Mouse (Mus musculus) spleen, postnatal 10 days (tissue): ENCODE data around the gene Gsk3a.
A peak's percentile ranks its signal among the peaks of the same experiment; 100 is the strongest.

Source experiments
- DNase-seq, 2 experiments: peaks; one replicate each; pipeline ENCODE4 v3.0.0; 2021 to 2022; ENCODE audit warnings: low spot score in 2 of 2

Gsk3a gene

DNA sequence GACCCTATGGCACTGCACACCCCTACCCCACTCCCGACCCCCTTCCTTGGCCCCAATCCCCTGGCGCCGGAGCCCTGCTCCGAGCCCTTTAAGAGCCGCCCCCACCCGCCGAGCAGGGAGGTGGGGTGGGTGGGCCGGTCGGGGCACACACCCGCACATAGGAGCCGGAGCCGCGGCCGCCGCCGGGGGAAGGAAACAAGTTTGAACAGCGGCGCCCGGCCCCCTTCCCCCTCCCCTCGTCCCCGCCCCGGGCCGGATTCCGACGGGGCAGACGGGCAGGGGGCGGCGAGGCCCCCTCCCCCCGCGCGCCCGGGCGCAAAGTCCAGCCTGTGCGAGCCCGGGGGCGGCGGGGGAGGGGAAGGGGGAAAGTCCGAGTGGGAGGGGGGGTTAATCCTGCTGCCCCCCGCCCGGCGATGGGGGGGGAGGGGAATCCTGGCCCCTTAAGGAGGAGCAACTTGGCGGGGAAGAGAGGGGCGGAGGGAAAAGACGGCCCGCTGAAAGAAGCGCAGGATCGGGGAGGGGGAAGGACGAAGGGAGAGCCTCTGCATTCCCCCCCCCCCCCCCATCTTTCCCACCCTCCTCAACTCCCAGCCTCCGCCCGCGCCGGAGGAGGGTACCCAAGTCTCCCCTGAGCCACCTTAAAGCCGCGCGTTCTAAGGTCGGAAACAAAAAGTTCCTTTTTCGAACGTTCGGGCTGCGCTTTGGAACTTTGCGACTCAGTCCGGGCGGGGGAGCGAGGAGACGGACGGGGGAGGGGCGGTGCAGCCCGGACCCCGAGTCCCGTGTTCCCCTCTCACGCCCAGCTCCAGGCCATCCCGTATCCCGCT, 11.9 kb upstream of the Gsk3a start:
- peak in 1 of 2 experiments; percentile 77 for DNase-seq

GRCm38 (mm10) chr7:25248846-25249313, 11.2 kb upstream of the Gsk3a start:
- DNase-seq, result peak in 1 of 2 experiments; percentile 55

DNA sequence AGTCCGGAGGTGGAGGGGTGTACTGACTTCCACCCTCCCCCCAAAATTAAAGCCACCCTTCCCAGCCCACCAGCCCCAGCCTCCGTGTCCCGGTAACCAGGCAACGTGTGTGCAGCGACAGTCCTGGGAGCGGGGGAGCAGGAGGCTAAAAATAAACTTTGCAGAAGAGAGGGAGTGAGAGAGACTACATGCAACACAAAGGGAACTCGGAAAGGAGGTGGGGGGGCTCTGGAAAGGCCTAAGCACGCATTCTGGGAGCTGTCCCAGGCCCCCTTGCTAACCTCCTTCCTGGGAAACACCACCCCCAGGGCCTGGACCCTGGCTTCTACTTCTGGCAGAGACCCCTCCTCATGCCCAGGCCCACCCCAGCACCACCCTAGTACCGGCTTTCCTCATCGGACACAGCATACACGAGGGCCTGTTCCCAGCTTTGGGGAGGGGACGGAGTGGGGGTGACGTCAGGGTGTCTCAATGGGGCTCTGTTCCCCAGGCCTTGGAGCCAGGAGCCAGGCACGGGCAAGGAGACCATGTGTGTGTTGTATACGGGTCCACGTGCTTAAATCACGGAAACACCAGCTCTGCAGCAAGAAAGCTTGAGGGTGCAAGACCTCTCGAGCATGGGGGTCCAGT, 10.5 kb upstream of the Gsk3a start:
- DNase-seq, result peak in 1 of 2 experiments; percentile 36

DNA sequence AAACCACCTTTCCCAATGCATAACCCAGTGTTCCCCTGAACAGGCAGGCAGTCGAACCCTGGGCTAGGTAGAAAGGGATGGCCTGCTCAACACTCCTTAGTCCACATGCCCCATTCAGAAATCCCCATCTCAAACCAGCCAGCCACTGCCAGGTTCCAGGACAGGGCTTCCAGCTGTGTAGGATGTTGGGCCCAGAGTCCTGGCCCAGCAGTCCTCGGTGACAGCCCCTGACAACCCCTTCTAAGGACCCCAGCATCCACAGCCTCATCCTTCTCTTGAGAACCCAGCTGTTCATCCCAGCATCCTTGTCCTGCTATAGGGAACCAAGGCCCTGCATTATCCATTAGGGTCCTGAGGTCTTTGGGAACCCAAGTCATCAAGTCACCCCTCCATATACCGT, 9.8 kb upstream of the Gsk3a start:
- DNase-seq, result no peak

GRCm38 (mm10) chr7:25246759-25247137, 9.1 kb upstream of the Gsk3a start:
- no peak for DNase-seq

DNA sequence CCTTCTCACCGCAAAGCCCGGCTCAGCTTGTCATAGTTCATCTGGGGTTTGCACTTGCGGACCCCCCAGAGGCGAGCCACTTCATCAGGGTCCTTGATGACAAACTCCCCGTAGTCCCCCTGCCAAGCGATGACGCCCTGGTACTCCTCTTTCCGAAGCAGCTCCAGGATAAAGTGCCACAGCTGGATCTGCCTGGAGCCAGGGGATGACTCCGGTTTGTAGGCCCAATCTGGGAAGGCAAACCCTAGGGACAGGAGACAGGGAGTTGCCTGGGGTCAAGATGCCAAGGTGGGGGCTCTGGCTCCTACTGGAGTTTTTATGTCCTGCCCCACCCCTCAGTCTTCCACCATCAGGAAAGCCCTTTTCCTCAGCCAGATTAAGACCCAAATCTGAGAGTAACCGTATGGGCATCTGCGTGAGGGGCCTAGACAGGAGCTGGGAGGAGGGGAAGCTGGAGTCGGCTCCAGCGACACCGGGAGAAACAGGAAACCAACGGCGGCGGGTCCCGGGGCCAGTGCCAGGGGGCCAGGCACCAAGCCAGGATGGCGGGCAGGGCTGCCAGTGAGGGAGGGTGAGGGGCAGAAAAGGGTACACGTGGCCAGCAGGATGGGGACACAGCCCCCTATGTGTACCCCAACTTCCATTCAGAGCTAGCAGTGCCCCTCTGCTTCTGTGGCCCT, 8.6 kb upstream of the Gsk3a start:
- no peak for DNase-seq

- no peak for DNase-seq
Observed at GRCm38 (mm10) chr7:25244562-25245369, 7.1 kb upstream of the Gsk3a start.

GRCm38 (mm10) chr7:25243361-25243760, 5.7 kb upstream of the Gsk3a start:
- DNase-seq, result no peak

- DNase-seq, result peak in 1 of 2 experiments; percentile 17
Observed at GRCm38 (mm10) chr7:25241062-25241461, 3.4 kb upstream of the Gsk3a start.

DNA sequence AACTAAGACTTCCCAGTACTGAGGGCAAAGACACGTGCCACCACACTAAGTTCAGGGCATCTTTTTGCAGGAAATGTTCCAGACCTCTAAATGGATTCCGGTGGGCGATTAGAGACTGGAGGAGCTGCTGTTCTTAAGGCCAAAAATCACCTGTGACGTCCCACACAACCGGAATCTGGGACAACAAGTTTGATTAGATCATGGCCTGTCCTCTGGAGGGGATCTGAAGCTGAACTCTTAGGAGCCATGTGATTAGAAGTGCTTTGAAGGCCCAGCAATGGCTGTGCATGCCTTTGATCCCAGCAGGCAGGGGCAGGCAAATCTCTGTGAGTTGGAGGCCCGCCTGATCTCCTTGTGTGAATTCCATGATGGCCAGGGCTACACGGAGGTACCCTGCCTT, 3.0 kb upstream of the Gsk3a start:
- DNase-seq, result peak in 1 of 2 experiments; percentile 10

- peak; percentile 66 to 86 for DNase-seq
Observed at GRCm38 (mm10) chr7:25238829-25239623, 1.4 kb upstream of the Gsk3a start.

DNA sequence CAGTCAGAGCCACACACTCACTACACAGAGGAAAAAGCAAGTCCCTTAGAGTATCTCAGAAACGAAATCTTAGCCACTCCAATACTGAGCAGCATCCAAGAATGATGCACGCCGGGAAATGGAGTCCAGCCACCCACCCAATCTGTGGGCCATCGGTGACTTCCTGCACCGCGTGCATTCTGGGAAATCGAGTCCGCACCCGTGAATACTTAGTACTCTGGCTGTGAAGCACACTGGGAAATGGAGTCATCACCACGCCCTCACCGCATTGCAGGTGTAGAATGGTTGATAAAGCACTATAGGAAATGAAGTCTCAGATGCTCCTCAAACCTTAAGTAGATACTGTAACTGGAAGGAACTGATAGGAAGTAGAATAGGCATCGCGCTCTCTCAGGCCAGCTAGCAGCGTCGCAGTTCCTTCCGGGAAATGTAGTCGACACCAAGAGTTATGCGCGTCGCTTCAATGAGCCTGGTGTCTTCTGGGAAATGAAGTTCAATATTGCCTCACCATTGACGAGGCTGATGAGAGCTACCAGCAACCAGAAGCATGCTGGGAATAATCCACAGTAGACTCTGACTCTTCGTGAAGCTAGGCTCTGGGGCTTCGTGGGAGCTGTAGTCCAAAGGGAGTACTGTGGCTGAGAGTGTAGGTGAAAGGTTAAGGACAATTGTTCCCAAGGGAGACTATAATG, 510 bp upstream of the Gsk3a start:
- DNase-seq, result peak; percentile 90 to 97

- DNase-seq, result no peak
Observed at GRCm38 (mm10) chr7:25235526-25235925, 2.1 kb downstream of the Gsk3a start.

- DNase-seq, result no peak
Observed at GRCm38 (mm10) chr7:25233061-25233460, 4.6 kb downstream of the Gsk3a start.

DNA sequence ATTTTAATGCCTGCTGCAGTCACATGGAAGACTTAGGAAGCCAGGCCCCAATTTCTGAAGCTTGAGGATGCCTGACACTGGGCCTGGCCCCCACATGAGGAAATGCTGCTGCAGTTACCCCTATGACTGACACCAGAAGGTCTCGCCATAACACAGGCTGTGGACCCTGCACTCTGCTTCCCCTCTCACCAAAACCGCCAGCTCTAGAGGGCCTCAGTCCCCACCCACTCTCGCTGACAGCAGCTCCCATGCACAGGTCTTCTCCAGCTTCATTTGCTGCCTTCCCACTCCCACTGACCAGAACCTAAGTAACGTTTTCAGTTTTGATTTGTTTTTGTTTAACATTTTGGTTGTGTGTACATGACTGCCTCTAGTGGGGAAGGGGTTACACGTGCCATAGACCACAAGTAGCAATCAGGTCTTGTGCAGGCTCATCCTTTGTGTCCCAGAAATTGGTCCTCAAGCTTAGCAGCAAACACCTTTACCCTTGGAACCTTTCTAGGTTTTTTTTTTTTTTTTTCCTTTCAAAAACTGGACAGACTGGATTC, 5.5 kb downstream of the Gsk3a start:
- no peak for DNase-seq

- DNase-seq, result no peak
Observed at GRCm38 (mm10) chr7:25230690-25231285, 6.9 kb downstream of the Gsk3a start.

DNA sequence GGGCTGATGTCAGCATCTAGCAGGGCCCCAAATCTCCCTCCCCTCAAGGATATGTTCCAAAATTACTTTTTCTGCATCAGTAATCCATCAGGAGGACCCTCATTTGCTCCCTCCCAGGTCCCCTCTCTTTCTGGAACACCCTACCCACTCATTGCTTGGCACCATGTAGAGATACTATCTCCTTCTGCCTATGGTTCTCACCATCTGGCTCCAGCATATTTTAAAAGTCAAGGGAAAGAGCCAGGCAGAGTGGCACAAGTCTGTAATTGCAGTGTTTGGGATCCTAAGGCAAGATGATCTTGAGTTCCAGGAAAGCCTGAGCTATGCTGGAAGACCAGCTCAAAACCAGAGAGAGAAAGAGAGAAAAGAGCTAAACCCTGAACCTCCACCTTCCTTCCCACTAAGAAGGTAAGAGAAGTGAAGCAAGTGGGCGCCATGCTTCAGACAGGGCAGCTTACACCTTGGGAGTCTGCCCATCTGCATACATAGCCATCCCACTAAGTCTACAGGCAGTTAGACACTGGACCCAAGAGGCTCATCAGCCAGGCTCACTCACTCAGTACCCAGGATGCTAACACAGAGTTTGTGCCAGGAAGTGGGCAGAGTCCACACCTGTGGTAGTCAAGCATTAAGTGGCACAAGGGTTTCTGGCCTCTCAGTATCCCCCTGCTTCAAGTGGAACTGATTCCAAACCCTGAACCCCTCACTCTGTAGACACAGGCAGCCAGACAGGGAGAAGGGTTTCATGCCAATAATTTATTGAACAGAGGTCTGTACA, 9.9 kb downstream of the Gsk3a start:
- no peak for DNase-seq

DNA sequence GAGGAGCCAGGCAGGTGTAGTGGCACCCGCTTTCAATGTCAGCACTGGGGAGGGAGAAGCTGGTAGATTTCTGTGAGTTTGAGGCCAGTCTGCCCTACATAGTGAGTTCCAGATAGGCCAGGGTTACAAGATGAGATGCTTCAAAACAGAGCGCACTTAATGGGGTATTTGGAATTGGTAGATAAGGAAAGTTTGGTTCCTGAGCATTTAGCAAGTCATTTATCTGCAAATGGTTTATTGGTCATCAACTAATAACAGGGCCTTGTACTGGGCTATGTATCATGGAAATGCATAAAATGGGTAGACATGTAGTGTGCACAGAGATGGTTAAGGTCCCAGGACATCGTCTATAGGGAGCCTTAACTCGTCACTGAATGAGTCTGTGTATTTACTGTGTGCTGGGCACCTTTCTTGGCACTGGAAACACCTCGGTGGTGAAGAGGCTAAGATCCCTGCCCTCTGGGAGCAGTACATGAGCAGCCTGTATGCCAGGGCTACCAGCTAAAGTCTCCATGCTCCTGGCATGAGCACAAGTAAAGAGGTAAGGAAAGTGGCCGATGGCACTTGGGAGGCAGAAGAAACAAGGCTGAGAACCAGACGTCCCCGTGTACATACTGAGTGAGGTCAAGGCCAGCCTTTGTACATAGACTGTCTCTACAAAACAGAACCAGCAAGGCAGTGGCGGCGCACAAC, 15.2 kb downstream of the Gsk3a start:
- no peak for DNase-seq
